Mouse (Mus musculus) small intestine, adult 2 months (tissue): ENCODE results near the gene Pigm. TPM values are rescaled to one million over a fixed set of nuclear protein-coding genes. Genes with fewer than 3 reads are reported as not detected.

Source experiments
- H3K27ac ChIP-seq: fragments of 200-500 bp; 2 replicates; pipeline ENCODE4 v1.5.1; 2012; ENCODE audit warnings: low read depth, low read length, control low read depth, inconsistent platforms; ENCODE audit not compliant: insufficient read depth
- H3K27me3 ChIP-seq: fragments of 200-500 bp; 2 replicates; pipeline ENCODE4 v1.6.1; 2012; ENCODE audit warnings: mild to moderate bottlenecking, moderate library complexity, low read length, inconsistent platforms; ENCODE audit not compliant: control insufficient read depth, insufficient read depth
- H3K36me3 ChIP-seq: fragments of 200-500 bp; 2 replicates; pipeline ENCODE4 v1.6.1; 2012; ENCODE audit warnings: mild to moderate bottlenecking, low read length, control low read depth, inconsistent platforms; ENCODE audit not compliant: control insufficient read depth, insufficient read depth
- H3K4me1 ChIP-seq: fragments of 200-500 bp; 2 replicates; pipeline ENCODE4 v1.6.1; 2012; ENCODE audit warnings: low read length, inconsistent platforms, mixed read lengths; ENCODE audit not compliant: control insufficient read depth, insufficient read depth, insufficient read length
- H3K4me3 ChIP-seq: fragments of 200-500 bp; 2 replicates; pipeline ENCODE4 v1.5.1; 2012; ENCODE audit warnings: low read depth, mild to moderate bottlenecking, control low read depth, inconsistent platforms, low read length, moderate library complexity
- CTCF ChIP-seq: fragments of 200-500 bp; IDR thresholded peaks from 2 replicates; pipeline ENCODE4 v1.5.1; 2012; ENCODE audit warnings: low read depth, mild to moderate bottlenecking, control low read depth, inconsistent platforms, low read length, moderate library complexity, mixed read lengths; ENCODE audit not compliant: insufficient replicate concordance, insufficient read length; ENCODE audit errors: extremely low read depth
- POLR2A ChIP-seq: fragments of 200-500 bp; IDR thresholded peaks from 2 replicates; pipeline ENCODE4 v1.6.1; 2012; ENCODE audit warnings: low read depth, mild to moderate bottlenecking, control low read depth, inconsistent platforms, low read length, moderate library complexity
- WGBS: fragments of 180-500 bp; shearing (Covaris S2); methylation state at CpG from one replicate; pipeline ENCODE4 v1.1.7; 2018; 5-methylcytosine and 5-hydroxymethylcytosine counted together
- polyA plus RNA-seq: library from polyadenylated mRNA; depleted of rRNA; stranded (reverse); fragments of >200 nt; gene quantifications from 2 replicates; pipeline ENCODE4 v1.2.3, GENCODE M21; 2012

Gene Pigm
- polyA plus RNA-seq, 1 experiment, result 4.8 TPM

DNA sequence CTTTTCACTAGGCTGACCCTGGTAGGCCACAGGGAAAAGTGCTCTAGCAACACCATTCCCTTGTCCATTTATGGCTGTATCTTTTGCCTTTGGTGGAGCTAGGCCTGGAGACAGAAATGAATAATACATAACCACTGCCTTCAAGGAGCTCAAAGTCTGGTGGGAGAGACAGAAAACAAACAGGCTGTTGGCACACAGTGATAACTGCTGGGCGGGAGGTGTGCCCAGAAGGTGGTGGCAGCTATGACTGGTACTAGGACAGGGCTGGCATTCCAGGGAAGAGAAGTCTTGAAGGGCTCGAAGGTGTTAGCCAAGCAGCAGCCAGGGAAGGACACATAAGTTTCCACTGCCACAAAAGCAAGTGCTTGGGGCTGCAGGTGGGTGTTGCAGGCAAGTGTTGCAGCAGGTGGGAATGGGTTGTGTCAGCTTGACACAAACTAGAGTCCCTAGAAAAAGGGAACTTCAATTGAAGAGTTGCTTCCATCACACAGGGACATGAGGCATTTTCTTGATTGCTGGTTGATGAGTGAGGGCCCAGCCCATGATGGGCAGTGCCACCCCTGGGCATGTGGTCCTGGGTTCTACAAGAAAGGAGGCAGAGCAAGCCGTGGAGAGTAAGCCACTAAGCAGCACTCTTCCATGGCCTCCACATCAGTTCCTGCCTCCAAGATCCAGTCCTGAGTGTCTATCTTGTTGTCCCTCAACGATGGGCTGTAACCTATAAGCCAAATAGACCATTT, 37.3 kb downstream of the Pigm start:
- WGBS, result 54% methylated on average over 4 of the region's 4 CpGs
- Histone ChIP-seq H3K27me3 (no peaks in the 10 kb centered on the region), H3K4me3 (no peak overlapping the region), H3K36me3 (no peaks in the 10 kb centered on the region), H3K4me1 (peaks cover 19% of the 10 kb centered on the region; the same call in 1 of the 2 replicates), H3K27ac (peak overlapping the region; percentile 65)
- no peak for TF ChIP-seq POLR2A
- TF ChIP-seq CTCF, result no peak

DNA sequence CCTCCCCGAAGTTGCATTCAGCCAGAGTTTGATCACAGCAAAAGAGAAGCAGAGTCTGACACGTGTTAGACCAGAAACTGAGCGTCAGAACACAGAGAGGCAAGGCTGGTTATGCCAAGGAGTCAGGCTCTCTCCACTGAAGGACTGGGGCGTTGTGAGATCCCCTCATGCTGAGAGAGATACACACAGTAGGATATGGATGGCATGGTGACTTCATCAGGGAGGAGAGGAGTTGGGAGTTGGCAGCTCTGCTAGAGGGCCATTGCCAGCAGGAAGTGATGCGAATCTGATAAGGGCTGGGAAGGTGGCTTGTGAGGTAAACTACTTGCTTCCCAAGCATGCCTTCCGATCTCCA, 37.9 kb downstream of the Pigm start:
- WGBS, result 75% methylated on average over 6 of the region's 6 CpGs

GRCm38 (mm10) chr1:172415061-172415460, 38.7 kb downstream of the Pigm start:
- H3K4me3 ChIP-seq, result no peak overlapping the region
- H3K27ac ChIP-seq, result no peak overlapping the region
- TF ChIP-seq CTCF (no peak), POLR2A (no peak)
- WGBS, result 84% methylated on average over 7 of the region's 7 CpGs
- no peaks in the 10 kb centered on the region for H3K36me3 ChIP-seq
- no peaks in the 10 kb centered on the region for H3K27me3 ChIP-seq
- peaks cover 19% of the 10 kb centered on the region; the same call in 1 of the 2 replicates for H3K4me1 ChIP-seq

More for the DNA sequence above, 37.9 kb downstream of the Pigm start:
- Histone ChIP-seq H3K27me3 (no peaks in the 10 kb centered on the region), H3K4me1 (peaks cover 19% of the 10 kb centered on the region; the same call in 1 of the 2 replicates), H3K4me3 (no peak overlapping the region), H3K36me3 (no peaks in the 10 kb centered on the region), H3K27ac (no peak overlapping the region)
- no peak for TF ChIP-seq POLR2A
- no peak for TF ChIP-seq CTCF

- TF ChIP-seq CTCF, result 0 out of 2 replicates have a peak, but pooled peaks have one; percentile 17
- TF ChIP-seq POLR2A, result no peak
- Histone ChIP-seq H3K4me1 (peaks cover 12% of the 10 kb centered on the region; the same call in 1 of the 2 replicates), H3K4me3 (no peak overlapping the region), H3K27ac (no peak overlapping the region), H3K36me3 (no peaks in the 10 kb centered on the region), H3K27me3 (no peaks in the 10 kb centered on the region; the same call in 1 of the 2 replicates)
- WGBS, result 52% methylated on average over 6 of the region's 6 CpGs
These were observed 41.8 kb downstream of the Pigm start for GRCm38 (mm10) chr1:172418173-172418572.

DNA sequence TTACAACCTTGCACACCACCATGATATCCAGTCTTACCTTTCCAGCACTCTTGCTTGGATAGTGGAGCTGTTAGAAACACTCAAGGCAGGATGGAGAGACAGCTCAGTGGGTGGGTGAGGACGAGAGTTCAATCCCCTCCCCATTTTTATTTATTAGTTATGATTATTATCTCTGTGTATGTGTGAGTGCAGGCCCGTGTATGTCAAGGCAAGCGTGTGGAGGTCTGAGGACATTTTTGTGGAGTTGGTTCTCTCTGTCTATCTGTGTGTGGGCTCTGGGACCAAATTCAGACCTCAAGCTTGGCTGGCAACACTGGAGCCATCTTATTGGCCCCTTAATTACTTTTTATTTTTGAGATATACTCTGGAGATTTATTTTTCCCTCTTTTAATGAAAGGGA, 42.3 kb downstream of the Pigm start:
- no peaks in the 10 kb centered on the region; the same call in 1 of the 2 replicates for H3K27me3 ChIP-seq
- no peak overlapping the region for H3K27ac ChIP-seq
- H3K36me3 ChIP-seq, result no peaks in the 10 kb centered on the region
- TF ChIP-seq CTCF, result no peak
- no peak for TF ChIP-seq POLR2A
- no peak overlapping the region for H3K4me3 ChIP-seq
- H3K4me1 ChIP-seq, result peaks cover 7% of the 10 kb centered on the region; the same call in 1 of the 2 replicates
- 74% methylated on average over 3 of the region's 3 CpGs for WGBS

DNA sequence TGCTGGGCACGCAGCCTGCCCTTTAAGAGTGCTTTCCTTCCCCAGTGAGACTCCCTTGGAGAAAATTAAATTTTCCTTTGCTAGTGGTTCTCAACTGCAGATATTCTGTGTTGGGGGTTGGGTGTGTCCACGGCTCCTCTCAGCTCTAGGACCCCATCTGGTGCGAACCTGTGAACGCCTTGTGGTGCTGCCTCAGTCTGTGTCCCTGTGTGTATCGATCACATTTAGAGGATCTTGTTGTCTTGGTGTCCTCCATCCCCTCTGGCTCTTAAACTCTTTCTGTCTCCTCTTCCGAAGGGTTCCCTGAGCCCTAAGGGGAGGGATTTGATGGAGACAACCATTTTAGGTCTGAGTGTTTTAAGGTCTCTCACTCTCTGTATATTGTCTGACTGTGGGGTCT, 43.8 kb downstream of the Pigm start:
- Histone ChIP-seq H3K4me1 (no peaks in the 10 kb centered on the region), H3K27me3 (no peaks in the 10 kb centered on the region; the same call in 1 of the 2 replicates), H3K27ac (no peak overlapping the region), H3K4me3 (no peak overlapping the region), H3K36me3 (no peaks in the 10 kb centered on the region)
- no peak for TF ChIP-seq POLR2A
- WGBS, result 93% methylated on average over 6 of the region's 6 CpGs

- H3K36me3 ChIP-seq, result no peaks in the 10 kb centered on the region
- H3K4me3 ChIP-seq, result no peak overlapping the region
- peaks cover 3% of the 10 kb centered on the region; the same call in 1 of the 2 replicates for H3K4me1 ChIP-seq
- no peaks in the 10 kb centered on the region; the same call in 1 of the 2 replicates for H3K27me3 ChIP-seq
- no peak for TF ChIP-seq POLR2A
- no peak for TF ChIP-seq CTCF
- WGBS, result 63% methylated on average over 1 of the region's 1 CpGs
- H3K27ac ChIP-seq, result no peak overlapping the region
These were observed 47.0 kb downstream of the Pigm start for GRCm38 (mm10) chr1:172423393-172423792.
